Mouse (Mus musculus) splenic B cell, adult 2 months (primary cell): ENCODE data around the gene Ddx31.
A peak's percentile ranks its signal among the peaks of the same experiment; 100 is the strongest.

Experiments
- DNase-seq: peaks from one replicate; pipeline ENCODE4 v3.0.0-alpha.2; 2011; ENCODE audit warnings: low read depth, low spot score
- H3K27me3 ChIP-seq: 2 replicates; pipeline ENCODE4 v1.6.1; 2012; ENCODE audit warnings: mild to moderate bottlenecking, low read length, moderate library complexity, mixed read lengths; ENCODE audit not compliant: control insufficient read depth, poor library complexity, insufficient read depth, severe bottlenecking
- H3K36me3 ChIP-seq: 2 replicates; pipeline ENCODE4 v1.6.1; 2012; ENCODE audit warnings: mild to moderate bottlenecking, low read length, moderate library complexity, mixed read lengths; ENCODE audit not compliant: control insufficient read depth, poor library complexity, insufficient read depth, severe bottlenecking

Ddx31 gene

DNA sequence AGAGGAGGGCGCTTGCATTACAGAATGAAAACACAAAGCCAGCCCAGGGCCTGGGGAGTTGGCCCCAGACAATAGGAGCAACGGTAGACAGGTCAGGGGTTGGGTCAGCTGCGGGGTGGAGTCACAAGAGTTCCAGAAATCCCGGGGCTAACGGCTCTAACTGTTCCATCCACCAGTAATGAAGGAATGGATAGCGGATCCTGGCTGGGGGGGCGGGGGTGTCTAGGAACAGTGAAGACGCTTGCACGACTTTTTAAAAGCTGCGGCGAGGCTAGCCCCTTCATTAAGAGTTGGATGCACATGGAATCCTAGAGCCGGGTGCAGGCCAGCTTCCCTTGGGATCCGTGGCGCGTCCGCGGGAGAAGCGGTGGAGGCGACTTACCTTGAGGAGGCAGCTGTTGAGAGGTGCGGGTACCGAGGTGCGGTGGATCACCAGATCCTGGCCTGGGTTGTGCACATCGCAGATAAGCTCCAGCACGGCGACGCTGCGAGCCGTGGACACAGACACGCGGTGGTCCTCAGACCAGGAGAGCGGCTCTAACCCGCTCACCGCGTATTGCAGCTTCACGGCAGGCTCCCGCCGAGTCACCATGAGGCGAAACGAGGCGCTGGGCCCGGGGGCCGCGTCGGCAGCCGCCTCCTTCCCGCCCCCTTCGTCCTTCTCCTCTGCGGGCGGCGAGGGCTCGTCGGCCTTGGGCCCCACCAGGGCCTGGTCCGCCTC is 545 bp upstream of the Ddx31 start:
- H3K36me3 ChIP-seq = no peaks in the 10 kb centered on the region
- H3K27me3 ChIP-seq = no peaks in the 10 kb centered on the region
- no peak for DNase-seq

DNA sequence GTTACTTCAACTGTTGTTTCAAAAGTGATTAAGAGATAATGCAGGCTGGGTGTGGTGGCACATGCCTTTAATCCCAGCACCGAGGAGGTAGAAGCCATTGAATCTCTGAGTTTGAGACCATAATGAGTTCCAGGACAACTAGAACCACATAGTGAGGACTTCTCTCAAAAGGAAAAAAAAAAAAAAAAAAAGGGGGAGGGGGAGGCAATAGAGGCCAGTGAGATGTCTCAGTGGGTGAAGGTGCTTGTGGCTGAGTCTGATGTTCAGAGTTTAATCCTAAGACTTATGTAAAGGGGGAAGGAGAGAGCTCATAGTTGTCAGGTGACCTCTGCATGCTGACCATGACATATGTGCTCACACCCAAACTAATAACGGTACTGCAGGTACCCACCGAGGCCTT is 1.8 kb downstream of the Ddx31 start:
- Histone ChIP-seq H3K27me3 (no peaks in the 10 kb centered on the region), H3K36me3 (peaks cover 3% of the 10 kb centered on the region)
- no peak for DNase-seq

DNA sequence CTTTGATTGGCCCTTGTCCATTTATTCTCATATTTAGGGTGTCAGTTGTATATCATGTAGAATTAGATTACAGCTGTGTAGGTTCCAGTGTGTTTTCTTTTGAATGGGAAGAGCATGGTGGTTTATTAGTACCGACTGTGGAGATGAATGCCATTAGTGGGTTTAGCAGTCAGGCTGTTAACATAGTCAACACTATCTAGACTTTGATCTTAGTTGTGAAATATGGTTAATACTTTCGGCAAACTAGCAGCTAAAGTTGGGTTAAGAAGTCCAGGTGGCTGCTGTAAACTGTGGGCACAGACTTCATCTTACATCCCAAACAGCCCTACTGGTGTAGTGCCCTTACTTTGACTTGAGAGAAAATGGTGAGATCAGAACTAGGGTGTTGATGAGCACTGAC is 8.7 kb downstream of the Ddx31 start:
- peaks cover 3% of the 10 kb centered on the region for H3K36me3 ChIP-seq
- no peak for DNase-seq
- H3K27me3 ChIP-seq = no peaks in the 10 kb centered on the region

DNA sequence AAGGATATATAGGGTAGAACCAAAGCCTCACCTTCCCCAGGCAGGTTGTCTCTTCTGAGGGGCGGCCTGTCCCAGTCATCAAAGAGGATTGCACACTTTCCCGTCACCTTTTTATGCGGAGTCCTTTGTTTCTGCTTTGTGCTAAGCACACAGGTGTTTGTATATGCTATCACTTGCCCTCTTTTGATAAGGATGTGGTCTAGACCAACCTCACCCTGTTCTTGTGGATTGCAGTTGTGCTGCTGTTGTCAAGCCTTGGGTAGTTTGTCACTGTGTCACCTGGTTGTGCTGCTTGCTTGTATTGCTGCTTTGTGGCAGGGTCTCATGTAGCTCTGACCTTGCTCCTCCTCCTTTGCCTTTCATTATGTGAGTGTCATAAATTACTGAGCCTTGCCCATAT is 12.4 kb downstream of the Ddx31 start:
- H3K27me3 ChIP-seq = no peaks in the 10 kb centered on the region
- no peak for DNase-seq
- H3K36me3 ChIP-seq = peaks cover 7% of the 10 kb centered on the region

DNA sequence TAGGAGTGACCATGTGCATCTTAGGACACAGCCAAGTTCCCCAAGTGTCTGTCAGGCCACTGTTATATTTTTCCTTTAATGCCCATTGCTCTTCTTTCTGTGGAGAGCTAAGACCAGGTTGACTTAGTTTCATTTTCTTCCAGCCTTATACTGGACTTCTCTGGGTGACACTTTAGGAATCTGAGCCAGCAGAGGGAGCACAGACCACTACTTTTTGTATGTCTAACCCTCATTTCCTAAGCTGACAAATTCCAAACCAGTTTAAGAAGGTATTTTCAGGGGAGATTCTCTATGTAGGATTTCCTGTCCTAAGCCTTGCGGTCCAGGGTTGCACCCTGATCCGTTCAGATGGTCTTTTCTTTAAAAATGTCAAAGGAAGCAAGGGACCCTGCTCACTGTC is 15.6 kb downstream of the Ddx31 start:
- DNase-seq = no peak
- Histone ChIP-seq H3K27me3 (no peaks in the 10 kb centered on the region), H3K36me3 (peaks cover 7% of the 10 kb centered on the region)

DNA sequence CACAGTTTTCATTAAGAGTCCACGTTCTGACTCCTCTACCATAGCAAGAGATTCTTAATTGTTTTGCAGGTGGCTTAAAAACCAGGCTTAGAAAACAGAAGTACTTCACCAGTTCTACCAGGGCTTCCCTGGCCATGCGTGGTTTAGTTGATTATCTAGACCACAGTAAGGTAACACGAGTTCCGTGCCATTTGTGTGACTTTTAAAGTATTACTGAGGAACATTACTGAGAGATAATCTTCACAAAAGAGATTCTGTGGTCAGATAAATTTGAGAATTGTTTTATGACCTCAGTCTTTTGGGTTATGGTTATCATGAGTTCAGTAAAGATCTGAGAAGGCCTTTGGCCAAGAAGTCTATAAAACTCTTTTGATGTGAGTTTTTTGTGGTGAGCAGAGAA is 19.1 kb downstream of the Ddx31 start:
- H3K27me3 ChIP-seq = no peaks in the 10 kb centered on the region
- DNase-seq = no peak
- H3K36me3 ChIP-seq = peaks cover 8% of the 10 kb centered on the region

DNA sequence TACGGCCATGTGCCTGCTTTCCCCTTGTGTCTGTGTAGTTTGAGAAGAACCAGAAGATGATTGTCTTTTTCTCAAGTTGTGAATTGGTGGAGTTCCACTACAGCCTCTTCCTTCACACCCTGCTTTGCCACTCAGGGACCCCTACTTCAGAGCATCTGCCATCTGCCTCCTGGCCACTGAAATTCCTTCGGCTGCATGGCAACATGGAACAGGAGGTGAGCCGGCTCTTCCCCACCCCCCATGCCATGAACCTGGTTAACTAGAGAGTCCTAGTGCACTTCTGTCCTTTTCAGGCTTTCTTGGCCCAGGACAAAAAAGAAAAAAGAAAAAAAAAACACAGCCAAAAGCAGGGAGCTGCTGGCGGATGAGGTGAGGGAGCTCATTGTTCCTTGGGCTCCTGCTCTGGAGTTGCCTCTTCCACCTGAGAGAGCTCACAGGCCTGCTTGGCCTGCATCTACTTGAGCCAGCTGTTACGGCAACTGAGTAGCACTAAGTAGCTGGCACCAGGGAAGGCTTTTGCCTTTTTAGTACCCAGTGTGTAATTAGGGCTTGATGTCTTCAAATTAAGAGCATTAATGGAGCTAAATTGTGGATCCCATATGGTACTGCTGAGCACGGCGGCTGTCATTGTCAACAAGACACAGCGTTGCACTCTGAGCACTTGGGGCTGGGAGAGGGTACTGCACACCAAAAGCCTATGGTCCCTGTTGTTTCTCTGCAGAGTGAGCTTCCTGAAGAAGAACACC is 20.6 kb downstream of the Ddx31 start:
- Histone ChIP-seq H3K36me3 (peaks cover 5% of the 10 kb centered on the region), H3K27me3 (no peaks in the 10 kb centered on the region)
- no peak for DNase-seq

DNA sequence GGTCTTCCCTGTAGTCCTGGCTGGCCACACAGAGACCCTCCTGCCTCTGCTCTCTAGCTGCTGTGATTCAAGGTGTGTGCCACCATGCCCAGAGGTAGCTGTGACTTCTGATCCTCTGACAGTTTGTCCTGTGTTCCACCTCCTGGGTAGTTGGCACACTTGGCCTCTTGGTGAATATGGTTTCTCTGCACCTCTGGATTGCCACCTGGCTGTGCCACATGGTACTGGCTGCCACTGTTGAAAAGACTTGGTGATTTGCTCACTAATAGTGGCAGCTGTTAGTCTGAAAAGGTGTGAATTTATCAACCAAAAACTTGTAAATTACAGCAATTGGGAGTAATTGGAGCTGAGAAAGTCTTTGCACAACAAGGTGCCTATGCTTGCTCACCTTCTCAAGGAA is 23.7 kb downstream of the Ddx31 start:
- no peaks in the 10 kb centered on the region for H3K27me3 ChIP-seq
- peaks cover 1% of the 10 kb centered on the region; the same call in 1 of the 2 replicates for H3K36me3 ChIP-seq
- peak; percentile 14 for DNase-seq

DNA sequence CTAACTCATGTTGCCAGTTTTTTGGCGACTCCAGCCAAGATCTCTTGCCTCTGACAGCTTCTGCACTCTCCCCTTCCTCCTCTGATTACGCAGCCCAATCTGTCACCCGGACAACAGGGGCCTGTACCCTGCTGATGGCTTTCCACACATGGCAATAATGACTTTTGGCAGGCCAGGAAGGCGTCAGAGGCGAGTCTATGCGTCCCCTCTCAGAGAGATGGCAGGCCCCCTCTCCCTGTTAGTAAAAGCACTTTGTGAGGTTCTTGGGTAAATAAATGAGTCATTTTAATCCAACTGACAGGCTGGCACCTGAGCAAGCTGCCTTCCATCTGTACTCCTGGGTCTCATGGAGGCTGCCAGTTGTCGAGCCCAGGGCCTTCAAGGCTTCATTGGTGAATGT is 27.3 kb downstream of the Ddx31 start:
- H3K27me3 ChIP-seq = no peaks in the 10 kb centered on the region
- peaks cover 1% of the 10 kb centered on the region; the same call in 1 of the 2 replicates for H3K36me3 ChIP-seq
- DNase-seq = no peak

DNA sequence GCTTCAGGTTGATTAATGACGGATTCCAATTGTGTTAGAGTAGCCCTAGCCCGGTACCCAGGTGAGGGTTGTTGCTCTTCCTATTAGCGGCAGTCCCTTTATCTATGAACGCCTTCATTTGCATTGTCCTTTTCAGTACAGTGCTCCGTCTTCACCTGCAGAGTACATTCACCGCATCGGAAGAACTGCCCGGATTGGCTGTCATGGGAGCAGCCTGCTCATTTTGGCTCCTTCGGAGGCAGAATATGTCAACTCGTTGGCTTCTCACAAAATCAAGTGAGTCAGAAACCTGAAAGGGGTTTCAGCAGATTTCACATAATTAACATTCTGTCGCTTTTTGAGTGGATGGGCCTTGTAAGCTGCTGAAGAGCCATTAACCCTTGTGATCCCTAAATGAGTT is 35.3 kb downstream of the Ddx31 start:
- no peak for DNase-seq
- H3K27me3 ChIP-seq = no peaks in the 10 kb centered on the region
- peaks cover 5% of the 10 kb centered on the region for H3K36me3 ChIP-seq

DNA sequence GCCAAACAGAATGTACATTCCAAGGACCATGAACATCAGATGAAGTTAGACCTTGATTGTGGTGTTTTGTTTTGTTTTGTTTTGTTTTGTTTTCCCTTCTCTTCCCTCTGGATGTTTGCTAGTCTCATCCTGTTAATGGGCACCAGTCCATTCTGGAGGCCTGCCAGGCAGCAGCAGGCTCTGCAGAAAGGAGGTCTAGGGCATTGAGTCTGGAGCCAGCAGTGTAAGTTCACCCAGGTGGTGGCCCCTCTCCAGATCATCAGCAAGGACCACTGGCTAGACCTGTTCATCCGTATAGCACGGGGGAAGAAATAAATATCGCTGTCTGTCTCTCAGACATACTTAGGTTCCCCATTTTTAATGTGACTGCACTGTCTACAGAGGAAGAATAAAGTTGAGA is 41.1 kb downstream of the Ddx31 start:
- Histone ChIP-seq H3K27me3 (no peaks in the 10 kb centered on the region), H3K36me3 (peaks cover 8% of the 10 kb centered on the region)
- no peak for DNase-seq

DNA sequence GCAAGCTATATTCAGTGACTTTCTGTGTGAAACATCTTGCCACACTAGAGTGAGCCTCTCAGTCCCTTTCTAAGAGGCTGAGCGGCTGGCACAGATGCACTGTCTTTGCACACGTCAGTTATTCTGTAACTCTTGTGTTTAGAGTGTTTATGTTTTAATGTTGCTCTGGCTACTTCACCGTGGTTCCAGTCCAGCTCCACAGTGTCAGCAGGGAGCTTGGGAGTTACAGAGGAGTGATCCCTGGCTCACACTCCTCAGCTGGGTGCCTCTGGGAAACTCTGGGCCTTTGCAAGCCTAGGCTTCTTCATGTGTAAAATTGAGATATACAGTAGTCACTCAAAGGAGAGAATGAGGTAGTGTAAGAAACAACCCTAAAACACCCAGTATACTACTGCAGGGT is 41.8 kb downstream of the Ddx31 start:
- no peak for DNase-seq
- no peaks in the 10 kb centered on the region for H3K27me3 ChIP-seq
- peaks cover 8% of the 10 kb centered on the region for H3K36me3 ChIP-seq

DNA sequence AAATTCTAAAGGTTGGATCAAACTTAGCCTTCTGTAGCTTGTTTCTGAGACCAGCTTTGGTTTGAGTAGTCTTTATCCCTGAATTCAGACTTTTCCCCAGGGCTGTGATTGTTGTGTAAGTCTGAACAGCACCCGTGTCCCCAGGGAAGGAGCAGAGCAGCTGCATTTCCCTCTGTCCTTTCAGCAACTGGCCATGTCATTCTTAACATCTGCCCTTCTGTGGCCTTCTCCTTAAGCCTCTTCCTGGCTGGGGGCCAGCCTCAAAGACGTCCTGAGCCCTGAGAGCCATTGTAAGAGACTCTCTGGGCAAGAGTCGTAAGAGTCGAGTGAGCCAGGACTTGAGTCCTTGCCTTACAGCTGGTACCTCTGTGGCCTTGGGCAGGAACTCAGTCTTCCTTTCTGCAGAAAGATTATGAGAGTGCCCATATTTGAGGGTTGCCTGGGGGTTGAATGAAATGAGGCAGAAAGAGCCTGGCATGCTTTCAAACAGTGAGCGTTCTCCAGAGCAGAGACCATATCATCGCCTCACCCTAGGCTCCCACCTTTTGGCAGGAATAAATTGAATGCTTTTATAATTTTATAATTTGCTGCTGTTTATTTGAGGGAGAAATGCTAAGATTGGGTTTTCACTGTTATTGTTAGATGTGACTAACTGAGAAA is 42.8 kb downstream of the Ddx31 start:
- Histone ChIP-seq H3K36me3 (peaks cover 6% of the 10 kb centered on the region; the same call in 1 of the 2 replicates), H3K27me3 (no peaks in the 10 kb centered on the region)
- DNase-seq = no peak

DNA sequence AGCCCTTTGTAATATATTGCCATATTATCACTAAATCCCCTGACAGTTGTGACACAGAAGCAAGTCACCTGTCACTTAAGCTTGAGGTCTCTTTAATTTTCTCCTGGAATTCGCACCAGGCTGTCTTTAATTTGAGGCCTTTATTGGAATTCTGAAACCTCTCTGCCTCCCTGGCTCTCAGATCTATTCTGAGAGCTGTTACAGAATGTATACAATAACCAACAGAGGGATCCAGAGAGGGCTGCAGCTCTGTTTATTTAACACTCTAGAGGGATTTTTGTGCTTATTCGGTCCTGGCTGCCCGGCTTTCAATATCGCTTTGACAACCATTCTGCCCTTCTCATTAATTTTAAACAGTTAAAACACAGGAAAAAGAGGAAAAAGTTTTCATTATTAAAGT is 44.7 kb downstream of the Ddx31 start:
- no peak for DNase-seq
- no peaks in the 10 kb centered on the region for H3K27me3 ChIP-seq
- peaks cover 11% of the 10 kb centered on the region for H3K36me3 ChIP-seq

DNA sequence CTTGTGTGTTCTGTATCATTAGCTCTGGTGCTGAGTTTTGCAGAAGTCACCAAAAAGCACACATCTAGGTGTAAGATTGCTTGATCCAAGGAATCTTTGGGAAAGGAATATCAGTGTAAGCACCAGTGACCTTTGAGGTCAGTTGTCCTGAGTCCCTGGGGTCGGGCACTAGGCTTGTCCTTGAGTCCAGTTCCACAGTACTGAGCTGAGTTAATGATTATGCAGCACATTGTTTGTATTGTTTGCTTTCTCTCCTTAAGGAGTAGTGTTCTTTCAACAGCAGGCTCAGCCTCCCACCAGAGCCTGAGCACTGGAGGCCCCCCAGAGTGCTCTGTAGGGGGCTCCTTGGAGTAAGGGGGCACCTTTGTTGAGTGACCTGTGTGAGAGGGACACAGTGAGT is 52.6 kb downstream of the Ddx31 start:
- no peak for DNase-seq
- no peaks in the 10 kb centered on the region for H3K27me3 ChIP-seq
- peaks cover 7% of the 10 kb centered on the region for H3K36me3 ChIP-seq
